Mouse (Mus musculus): ENCODE measurements around the gene Blnk.

Gene Blnk

GRCm38 (mm10) chr19:40994057-40994585 is at the start of gene Blnk:
Gene Blnk, minus strand, starts transcription at chr19:40994535.
- no peak for DNase-seq (ENCODE audit: low spot score)

- peak; percentile 66 for DNase-seq (ENCODE audit: low spot score)
These were observed 44.8 kb upstream of the Blnk start for GRCm38 (mm10) chr19:41039110-41039509.

- no peak for DNase-seq (ENCODE audit: low spot score)
These were observed 41.6 kb upstream of the Blnk start for GRCm38 (mm10) chr19:41035809-41036551.

GRCm38 (mm10) chr19:41031869-41032268 is 37.5 kb upstream of the Blnk start:
- DNase-seq (ENCODE audit: low spot score): no peak

GRCm38 (mm10) chr19:41031009-41031408 is 36.7 kb upstream of the Blnk start:
- peak; percentile 81 for DNase-seq (ENCODE audit: low spot score)

- DNase-seq (ENCODE audit: low spot score): no peak
These were observed 35.8 kb upstream of the Blnk start for GRCm38 (mm10) chr19:41030161-41030560.

- DNase-seq (ENCODE audit: low spot score): no peak
These were observed 34.9 kb upstream of the Blnk start, which contains the start of gene Dntt for GRCm38 (mm10) chr19:41029219-41029618. Gene Dntt, plus strand, starts transcription at chr19:41029275.

- no peak for DNase-seq (ENCODE audit: low spot score)
These were observed 33.3 kb upstream of the Blnk start for GRCm38 (mm10) chr19:41027601-41028000.

- no peak for DNase-seq (ENCODE audit: low spot score)
These were observed 32.7 kb upstream of the Blnk start for GRCm38 (mm10) chr19:41027024-41027423.

- no peak for DNase-seq (ENCODE audit: low spot score)
These were observed 32.2 kb upstream of the Blnk start for GRCm38 (mm10) chr19:41026551-41026950.

- DNase-seq (ENCODE audit: low spot score): peak; percentile 19
These were observed 27.9 kb upstream of the Blnk start for GRCm38 (mm10) chr19:41022244-41022643.

GRCm38 (mm10) chr19:41020537-41020936 is 26.2 kb upstream of the Blnk start:
- no peak for DNase-seq (ENCODE audit: low spot score)

- no peak for DNase-seq (ENCODE audit: low spot score)
These were observed 24.9 kb upstream of the Blnk start for GRCm38 (mm10) chr19:41019164-41019675.

GRCm38 (mm10) chr19:41015951-41016716 is 21.8 kb upstream of the Blnk start:
- DNase-seq (ENCODE audit: low spot score): peak; percentile 65

- DNase-seq (ENCODE audit: low spot score): no peak
These were observed 19.7 kb upstream of the Blnk start for GRCm38 (mm10) chr19:41014003-41014402.

- DNase-seq (ENCODE audit: low spot score): no peak
These were observed 19.3 kb upstream of the Blnk start for GRCm38 (mm10) chr19:41013591-41013990.

- no peak for DNase-seq (ENCODE audit: low spot score)
These were observed 17.3 kb upstream of the Blnk start for GRCm38 (mm10) chr19:41011676-41012075.

GRCm38 (mm10) chr19:41008674-41009395 is 14.5 kb upstream of the Blnk start:
- no peak for DNase-seq (ENCODE audit: low spot score)

GRCm38 (mm10) chr19:41007733-41008132 is 13.4 kb upstream of the Blnk start:
- no peak for DNase-seq (ENCODE audit: low spot score)

GRCm38 (mm10) chr19:41007326-41007725 is 13.0 kb upstream of the Blnk start:
- DNase-seq (ENCODE audit: low spot score): no peak

- no peak for DNase-seq (ENCODE audit: low spot score)
These were observed 12.3 kb upstream of the Blnk start for GRCm38 (mm10) chr19:41006621-41007020.

GRCm38 (mm10) chr19:41003694-41004315 is 9.5 kb upstream of the Blnk start:
- no peak for DNase-seq (ENCODE audit: low spot score)
